Mouse (Mus musculus) thymus, postnatal 36 days (tissue): Measurements from ENCODE around the gene Micu2.
A peak's percentile ranks its signal among the peaks of the same experiment; 100 is the strongest.

Experiments
- DNase-seq, 2 experiments: peaks; one replicate each; pipeline ENCODE4 v3.0.0; 2022; ENCODE audit warnings: mixed read lengths in 2 of 2

Gene Micu2

GRCm38 (mm10) chr14:57998526-57999401, at the start of gene Micu2:
Gene Micu2 (minus strand): TSS chr14:57999262.
- peak; percentile 81 to 87 for DNase-seq

GRCm38 (mm10) chr14:58046639-58047284, 47.7 kb upstream of the Micu2 start:
- no peak for DNase-seq

- no peak for DNase-seq
These were observed 37.1 kb upstream of the Micu2 start for GRCm38 (mm10) chr14:58036174-58036573.

- peak; percentile 8 to 34 for DNase-seq
These were observed 35.5 kb upstream of the Micu2 start for GRCm38 (mm10) chr14:58034567-58034966.

- DNase-seq = no peak
These were observed 19.8 kb upstream of the Micu2 start for GRCm38 (mm10) chr14:58018869-58019268.

GRCm38 (mm10) chr14:58003852-58004251, 4.8 kb upstream of the Micu2 start:
- no peak for DNase-seq

- no peak for DNase-seq
These were observed 3.1 kb upstream of the Micu2 start for GRCm38 (mm10) chr14:58002161-58002560.

- DNase-seq = no peak
These were observed 306 bp upstream of the Micu2 start for GRCm38 (mm10) chr14:57999402-57999734.

- DNase-seq = no peak
These were observed 1.6 kb downstream of the Micu2 start for GRCm38 (mm10) chr14:57997431-57997830.

GRCm38 (mm10) chr14:57996210-57996609, 2.9 kb downstream of the Micu2 start:
- no peak for DNase-seq

- no peak for DNase-seq
These were observed 7.3 kb downstream of the Micu2 start for GRCm38 (mm10) chr14:57991761-57992160.

- DNase-seq = no peak
These were observed 9.9 kb downstream of the Micu2 start for GRCm38 (mm10) chr14:57989162-57989561.

GRCm38 (mm10) chr14:57985780-57986179, 13.3 kb downstream of the Micu2 start:
- no peak for DNase-seq

GRCm38 (mm10) chr14:57982450-57982849, 16.6 kb downstream of the Micu2 start:
- no peak for DNase-seq

GRCm38 (mm10) chr14:57981720-57982418, 17.2 kb downstream of the Micu2 start:
- DNase-seq = no peak

GRCm38 (mm10) chr14:57980776-57981175, 18.3 kb downstream of the Micu2 start:
- no peak for DNase-seq

- no peak for DNase-seq
These were observed 18.9 kb downstream of the Micu2 start for GRCm38 (mm10) chr14:57980179-57980578.

- DNase-seq = no peak
These were observed 20.9 kb downstream of the Micu2 start for GRCm38 (mm10) chr14:57978144-57978543.

- DNase-seq = no peak
These were observed 23.4 kb downstream of the Micu2 start for GRCm38 (mm10) chr14:57975656-57976055.

- peak; percentile 25 to 44 for DNase-seq
These were observed 27.0 kb downstream of the Micu2 start for GRCm38 (mm10) chr14:57971986-57972525.

GRCm38 (mm10) chr14:57968873-57969272, 30.2 kb downstream of the Micu2 start:
- DNase-seq = no peak

GRCm38 (mm10) chr14:57967080-57967797, 31.8 kb downstream of the Micu2 start:
- no peak for DNase-seq

- no peak for DNase-seq
These were observed 37.2 kb downstream of the Micu2 start for GRCm38 (mm10) chr14:57961861-57962260.
